Mouse (Mus musculus) G1E-ER4 (cell line): ENCODE data around the gene Dennd1a. TPM values are rescaled to one million over a fixed set of nuclear protein-coding genes. Genes with fewer than 3 reads are reported as not detected.

Source experiments
- GATA1 ChIP-seq: IDR thresholded peaks from one replicate; pipeline ENCODE4 v1.8.0; 2012; ENCODE audit warnings: low read length, inconsistent platforms
- polyA plus RNA-seq: library from polyadenylated mRNA; stranded (reverse); fragments of >175 nt; gene quantifications from 2 replicates; pipeline ENCODE4 v1.2.3, GENCODE M21; 2012

Gene Dennd1a
- 48.0 and 55.0 TPM in 2 replicates for polyA plus RNA-seq

DNA sequence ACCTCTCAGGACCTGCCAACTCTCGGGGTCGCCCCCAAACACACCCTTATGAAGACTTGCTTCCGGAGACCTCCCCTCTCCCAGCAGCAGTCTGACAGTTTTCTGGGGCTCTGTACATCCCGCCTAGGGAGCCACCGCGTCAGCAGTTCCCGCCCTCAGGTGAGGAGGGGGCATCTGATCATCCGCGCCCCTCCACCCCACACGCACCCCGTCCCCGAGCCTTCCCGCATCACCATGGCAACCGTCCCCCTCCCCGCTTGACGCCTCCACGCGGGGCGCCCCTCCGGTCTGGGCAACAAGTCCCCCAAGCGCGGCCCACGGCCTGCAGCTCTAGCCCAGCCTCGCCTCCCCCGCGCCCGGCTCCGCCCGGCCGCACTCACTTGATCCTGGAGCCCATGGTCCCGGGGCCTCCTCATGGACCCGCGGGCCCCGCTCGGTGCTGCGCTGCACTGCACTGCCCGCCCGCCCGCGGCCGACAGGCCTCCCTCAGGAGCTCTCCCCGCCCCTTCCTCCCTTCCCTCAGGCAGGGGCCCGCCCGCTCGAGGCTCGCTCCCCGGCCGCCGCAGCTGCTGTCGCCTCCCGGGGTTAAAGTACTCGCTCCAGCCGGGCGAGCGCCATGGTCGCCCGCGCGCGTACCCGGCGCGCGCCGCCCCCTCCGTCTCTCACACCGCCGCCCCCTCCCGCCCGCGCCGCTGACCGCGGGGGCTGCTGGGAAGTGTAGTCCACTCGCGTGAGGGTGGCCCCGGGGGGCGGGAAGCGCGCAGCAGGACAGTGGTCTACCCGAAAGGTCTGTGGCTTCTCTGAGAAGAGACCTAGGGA is at the start of gene Dennd1a:
Dennd1a (minus strand) TSS at position 658 of the 819 bp plus-strand sequence.
- no peak for TF ChIP-seq GATA1

DNA sequence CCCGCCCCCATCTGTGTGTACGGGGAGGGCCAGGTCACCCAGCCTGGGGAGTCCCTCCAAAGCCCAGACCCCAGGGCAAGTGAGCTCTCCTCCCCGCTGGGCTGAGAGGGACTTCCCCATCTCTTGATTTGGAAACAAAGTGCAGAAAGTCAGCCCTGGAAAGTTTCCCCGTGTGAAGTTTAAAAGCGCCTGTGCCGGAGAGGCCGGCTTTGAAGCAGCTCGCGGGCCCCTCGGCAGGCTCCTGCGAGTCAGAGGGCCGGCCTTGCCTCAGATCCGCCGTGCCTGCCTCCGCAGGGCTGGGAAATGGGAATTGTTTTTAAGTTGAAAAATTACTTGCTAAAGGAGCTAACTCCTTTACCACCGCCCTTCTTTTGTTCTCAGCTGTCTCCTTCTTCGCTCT is 49.4 kb upstream of the Dennd1a start:
- no peak for TF ChIP-seq GATA1

DNA sequence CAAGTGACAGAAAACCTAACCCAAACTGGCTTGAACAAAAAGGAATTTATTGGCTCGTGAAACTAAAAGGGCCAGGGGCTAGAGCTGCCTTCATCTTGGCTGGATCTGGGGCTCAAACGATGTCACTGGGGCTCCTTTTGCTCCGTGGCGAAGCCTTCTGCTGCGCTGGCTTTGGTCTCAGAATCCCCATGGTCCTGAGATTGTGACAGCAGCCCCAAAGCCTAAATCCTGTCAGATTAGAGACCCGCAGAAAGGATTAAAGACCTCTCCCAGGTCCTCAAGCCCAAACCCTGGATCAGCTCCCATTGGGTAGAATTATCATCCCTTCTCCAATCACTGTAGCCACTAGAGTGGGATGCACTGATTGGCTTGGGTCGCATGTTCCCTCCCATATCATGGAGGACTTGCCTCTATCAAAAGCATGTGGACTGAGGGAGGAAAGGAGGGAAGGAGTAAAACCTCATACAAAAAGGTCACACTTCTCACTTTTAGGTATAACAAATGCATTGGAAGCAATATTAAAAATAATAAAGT is 46.5 kb upstream of the Dennd1a start:
- TF ChIP-seq GATA1, result no peak

DNA sequence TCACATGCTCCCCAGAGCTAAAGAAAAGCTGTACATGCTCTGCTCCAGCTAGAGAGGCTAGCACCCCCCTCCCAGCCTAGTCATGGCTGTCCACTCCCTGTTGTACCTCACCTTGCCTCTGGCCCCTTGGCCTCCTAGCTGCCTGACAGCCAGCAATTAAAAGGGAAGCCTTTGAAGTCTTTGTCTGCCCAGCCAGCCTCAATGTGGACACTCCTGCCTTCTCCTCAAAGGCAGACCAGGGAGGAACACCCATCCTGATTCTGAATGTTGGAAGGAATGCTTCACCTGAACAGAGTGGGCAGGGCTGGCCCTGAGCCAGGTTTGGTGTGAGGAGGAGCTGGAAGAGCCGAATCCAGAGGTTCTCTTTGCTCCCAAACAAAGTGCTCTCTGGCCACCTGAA is 39.5 kb upstream of the Dennd1a start:
- no peak for TF ChIP-seq GATA1

DNA sequence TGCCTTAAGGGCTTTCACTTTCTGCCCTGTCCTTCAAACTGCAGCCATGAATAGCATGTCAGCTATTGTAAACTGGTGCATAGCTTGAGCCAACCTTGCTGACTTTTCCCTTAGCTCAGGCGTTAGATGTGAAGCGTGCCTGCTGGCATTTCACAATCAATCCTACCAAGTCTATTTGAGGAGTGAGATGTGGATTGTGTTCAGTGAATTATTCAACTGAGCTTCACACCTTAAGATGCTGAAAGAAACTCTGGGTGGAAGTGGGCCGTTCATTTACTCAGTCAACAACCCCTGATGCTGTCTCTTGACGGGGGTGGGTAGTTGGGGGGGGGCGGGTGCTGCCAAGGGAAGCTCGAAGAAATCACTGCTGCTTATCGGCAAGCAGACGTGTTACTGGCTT is 36.2 kb upstream of the Dennd1a start:
- no peak for TF ChIP-seq GATA1

DNA sequence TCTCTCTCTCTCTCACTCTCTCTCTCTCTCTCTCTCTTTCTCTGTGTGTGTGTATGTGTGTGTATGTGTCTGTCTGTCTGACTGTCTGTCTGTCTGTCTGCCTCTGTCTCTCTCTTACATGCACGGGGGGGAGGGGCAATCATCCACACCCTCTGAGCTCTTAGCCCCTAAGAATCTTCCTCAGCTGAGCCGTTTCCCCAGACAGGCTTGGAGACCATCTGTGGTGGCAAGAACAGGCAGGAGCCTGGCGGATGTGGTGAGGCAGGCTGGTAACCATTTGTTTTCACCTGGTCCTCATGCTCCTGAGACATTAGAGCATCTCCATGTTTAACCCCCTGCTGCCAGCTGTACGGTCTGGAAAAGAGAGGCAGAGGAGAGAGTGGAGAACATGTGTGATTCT is 33.7 kb upstream of the Dennd1a start:
- no peak for TF ChIP-seq GATA1

DNA sequence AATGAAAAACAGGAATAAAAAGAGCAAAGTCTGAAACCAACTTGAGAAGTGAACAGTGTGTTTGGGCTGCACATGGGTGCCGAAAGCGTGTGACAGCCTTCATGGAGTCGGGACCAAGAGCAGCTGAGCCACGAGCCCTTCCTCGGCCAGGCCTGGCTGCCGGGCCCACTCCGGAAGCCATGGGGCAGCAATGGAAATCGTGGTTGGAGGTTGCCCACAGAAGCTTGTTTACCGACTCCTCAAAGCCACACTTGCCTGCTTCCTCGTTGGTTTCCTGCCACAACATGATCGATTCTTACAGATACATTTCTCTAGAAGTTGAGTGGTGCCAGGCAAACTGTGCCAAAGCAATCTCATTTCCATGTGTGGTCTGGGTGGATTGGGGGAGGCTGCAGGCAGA is 31.9 kb upstream of the Dennd1a start:
- TF ChIP-seq GATA1, result no peak

DNA sequence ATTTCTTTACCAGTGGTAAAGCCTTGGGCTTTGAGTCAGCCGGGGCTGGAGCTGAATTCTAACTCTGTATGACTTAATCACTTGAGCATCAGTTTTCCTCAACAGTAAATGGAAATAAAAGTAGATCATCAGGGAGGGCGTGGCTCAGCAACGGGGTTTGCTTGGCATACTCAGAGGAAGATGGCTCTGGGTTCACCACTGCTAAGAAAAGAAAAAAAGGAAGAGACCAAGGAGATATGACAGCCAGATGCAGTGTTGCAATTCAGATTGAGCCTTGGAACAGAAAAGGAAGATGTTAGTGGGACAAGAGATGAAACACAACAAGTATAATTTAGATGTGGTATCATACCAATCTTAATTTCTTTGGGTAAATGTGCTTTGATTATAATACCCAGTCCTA is 26.2 kb upstream of the Dennd1a start:
- no peak for TF ChIP-seq GATA1

DNA sequence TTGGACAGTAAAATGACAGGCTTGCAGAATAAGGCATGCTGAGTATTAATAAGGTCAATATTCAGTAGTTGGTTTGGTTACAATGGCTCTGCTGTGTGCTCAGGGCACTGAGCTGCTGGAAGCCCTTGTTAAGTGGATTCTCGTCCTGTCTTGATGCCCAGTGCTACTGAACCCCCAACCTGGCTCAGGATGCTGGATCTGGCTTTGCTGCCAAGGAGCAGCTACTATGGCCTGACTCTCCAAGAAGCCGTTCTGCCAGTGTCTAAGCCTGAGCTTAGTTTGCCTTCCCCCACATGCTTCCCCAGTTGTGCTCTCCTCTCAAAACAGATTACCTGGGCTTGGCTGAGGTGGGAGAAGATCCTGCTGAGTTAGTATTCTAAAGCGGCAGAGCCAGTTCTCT is 25.7 kb upstream of the Dennd1a start:
- TF ChIP-seq GATA1, result no peak

DNA sequence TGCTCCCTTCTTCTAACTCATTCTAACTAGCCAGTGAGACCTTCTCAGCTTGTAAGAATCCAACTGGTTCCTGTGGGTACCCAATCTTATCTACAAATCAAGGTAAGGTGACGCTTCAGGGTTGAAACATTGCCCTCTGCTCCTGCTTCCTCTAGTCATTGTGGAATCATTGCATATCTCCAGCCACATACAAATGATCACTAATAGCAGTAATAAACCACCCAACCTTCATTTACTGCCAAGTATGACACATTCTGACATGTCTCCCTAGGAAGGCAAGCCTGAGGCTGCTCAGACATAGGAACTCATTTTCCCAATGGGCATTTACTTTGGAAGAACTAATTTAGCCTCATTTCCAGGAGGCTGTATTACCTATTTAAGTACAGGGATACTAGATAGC is 18.0 kb upstream of the Dennd1a start:
- no peak for TF ChIP-seq GATA1

DNA sequence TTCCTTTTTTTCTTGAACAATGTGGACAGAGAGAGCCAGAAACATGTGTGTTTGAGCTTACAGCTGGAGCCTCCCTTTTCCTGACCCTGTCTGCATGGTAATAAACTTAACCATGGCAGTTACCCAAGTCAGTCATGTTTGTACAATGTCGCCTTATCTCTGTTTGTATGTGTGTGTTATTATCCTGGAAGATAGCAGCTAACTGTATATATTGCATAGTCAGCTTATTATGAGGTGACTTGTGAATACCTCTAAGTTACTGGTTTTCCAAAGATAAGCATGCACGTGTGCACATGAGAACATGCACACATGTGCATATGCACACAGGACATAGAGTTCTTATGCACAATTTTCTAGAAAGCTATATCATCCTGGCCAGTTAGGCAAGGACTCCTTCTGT is 13.8 kb upstream of the Dennd1a start:
- no peak for TF ChIP-seq GATA1

DNA sequence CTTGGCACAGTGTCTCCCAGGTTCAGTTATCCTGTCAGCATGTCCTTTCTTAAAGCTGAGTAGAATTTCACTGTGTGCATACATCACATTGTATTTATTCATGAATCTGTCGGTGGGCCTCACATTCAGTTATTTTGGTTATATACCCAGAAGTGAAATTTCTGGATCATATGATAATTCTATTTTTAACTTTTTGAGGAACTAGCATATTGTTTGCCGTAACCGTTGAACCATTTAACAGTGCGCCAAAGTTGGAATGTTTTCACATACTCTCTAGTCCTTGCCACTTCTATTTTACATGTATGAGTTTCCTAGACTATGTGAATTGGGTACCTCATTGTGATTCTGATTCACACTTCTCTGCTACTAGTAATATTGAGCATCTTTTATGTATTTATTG is 8.7 kb upstream of the Dennd1a start:
- TF ChIP-seq GATA1, result no peak

DNA sequence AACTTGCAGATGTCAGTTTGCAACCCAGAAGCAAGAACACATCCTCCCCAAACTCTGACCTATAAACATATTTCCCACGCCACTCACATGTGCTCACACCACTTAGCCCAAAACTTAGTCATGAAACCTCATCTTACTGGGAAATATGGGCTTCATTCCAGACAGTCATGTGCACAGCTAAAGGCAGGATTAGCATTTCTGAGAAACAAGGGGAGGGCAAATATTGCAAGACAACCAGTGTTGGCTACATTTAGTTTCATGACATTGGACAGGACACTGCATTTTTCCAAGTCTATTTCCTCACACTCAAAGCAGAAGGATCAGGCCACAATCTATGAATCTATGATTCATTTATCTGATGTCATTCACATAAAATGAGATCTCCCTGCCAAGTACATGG is 4.3 kb upstream of the Dennd1a start:
- TF ChIP-seq GATA1, result no peak

DNA sequence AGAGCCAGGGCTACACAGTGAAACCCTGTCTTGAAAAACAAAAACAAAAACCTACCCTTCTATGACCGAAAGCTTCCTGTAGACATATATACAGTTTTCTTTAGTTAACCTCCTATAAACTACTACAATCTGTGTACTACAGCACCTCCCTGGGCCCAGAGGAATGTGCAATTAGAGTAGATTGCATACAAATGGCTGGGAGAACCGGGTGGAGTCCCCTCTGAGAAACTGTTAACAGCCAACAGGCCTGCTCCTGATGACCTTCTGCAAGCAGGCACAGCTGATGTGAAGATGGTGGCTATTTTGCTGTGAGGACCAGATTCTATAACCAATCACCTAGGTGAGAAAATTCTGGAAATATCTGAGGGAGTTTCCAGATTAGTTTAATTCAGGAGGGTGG is 1.0 kb upstream of the Dennd1a start:
- no peak for TF ChIP-seq GATA1

DNA sequence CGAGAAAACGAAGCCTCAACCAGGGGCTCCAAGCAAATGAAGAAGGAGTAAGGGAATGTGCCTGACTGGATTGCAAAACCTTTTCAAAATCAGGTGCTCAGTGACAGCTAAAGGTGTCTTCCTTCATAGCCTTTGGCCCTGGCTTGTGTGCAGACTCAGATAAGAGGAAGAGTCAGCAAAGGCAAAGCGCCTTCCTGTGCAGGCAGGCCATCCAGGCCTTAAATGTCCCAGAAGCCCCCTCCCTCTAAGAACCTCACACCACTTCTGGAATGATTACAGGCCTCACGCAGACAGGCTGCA is 807 bp downstream of the Dennd1a start:
- TF ChIP-seq GATA1, result no peak

DNA sequence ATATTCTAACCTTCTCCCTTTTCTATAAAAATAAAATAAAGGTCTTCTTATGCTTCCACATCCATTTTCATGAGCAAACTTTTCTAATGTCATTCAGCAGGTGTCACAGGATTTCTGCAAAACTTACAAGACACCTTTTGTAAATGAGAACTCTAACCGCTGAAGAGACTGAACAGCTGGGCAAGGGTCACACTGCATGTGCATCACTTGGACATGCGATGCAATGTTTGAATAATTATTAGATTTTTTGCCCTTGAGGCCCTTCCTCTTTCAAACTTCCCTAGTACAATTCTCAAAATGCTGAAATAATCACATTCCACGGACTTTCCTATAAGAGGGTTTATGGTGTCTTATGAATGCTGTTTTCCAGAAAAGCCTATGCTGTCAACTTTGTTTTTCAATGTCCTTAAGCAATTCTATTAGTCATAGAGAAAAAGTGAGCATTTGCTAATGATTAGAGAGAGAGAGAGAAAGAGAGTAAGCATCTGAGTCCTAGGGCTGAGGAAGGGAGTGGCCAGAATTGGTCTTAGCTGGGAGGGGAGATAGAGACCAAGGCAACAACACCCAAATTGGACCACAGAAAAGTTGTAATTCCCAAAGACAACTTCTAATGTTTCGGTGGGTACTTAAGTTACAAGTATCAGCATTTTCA is 1.3 kb downstream of the Dennd1a start:
- no peak for TF ChIP-seq GATA1

DNA sequence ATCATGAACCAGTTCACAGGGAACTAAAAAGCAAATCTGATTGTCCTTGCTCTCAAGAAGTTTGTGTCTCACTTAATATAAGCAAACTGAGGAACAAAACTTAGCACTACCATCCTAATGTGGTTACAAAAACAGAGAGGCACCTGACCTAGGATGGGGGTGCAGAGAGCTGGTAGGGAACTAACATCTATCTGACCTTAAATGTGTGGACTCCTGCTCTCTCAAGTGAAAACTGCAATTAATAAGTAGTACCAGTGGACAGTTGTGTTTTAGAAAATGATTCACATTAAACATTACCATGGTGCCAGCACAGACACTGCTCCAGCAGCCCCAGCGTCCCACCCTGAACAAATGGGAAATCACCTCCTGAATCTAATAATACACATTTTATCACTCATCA is 3.2 kb downstream of the Dennd1a start:
- TF ChIP-seq GATA1, result no peak
